Mouse (Mus musculus): Measurements from ENCODE around the gene Hspa4.
"Not testable (repeated sequence)": the region's sequence is repeated elsewhere in the genome, so short reads cannot be mapped to it uniquely, and the experiment has no call there.

The Hspa4 gene

GRCm38 (mm10) chr11:53306965-53307364 is 6.7 kb upstream of the Hspa4 start:
- no peak for DNase-seq

- no peak for DNase-seq
Measured at GRCm38 (mm10) chr11:53304044-53304840, 4.0 kb upstream of the Hspa4 start.

GRCm38 (mm10) chr11:53301167-53301515 is 884 bp upstream of the Hspa4 start:
- DNase-seq, result no peak

GRCm38 (mm10) chr11:53299551-53300329 is 517 bp downstream of the Hspa4 start:
- peak; percentile 35 for DNase-seq

GRCm38 (mm10) chr11:53297947-53298860 is 2.1 kb downstream of the Hspa4 start:
- no peak for DNase-seq

- no peak for DNase-seq
Measured at GRCm38 (mm10) chr11:53296880-53297279, 3.4 kb downstream of the Hspa4 start.

- no peak for DNase-seq
Measured at GRCm38 (mm10) chr11:53294441-53294840, 5.8 kb downstream of the Hspa4 start.

GRCm38 (mm10) chr11:53290871-53291270 is 9.4 kb downstream of the Hspa4 start:
- no peak for DNase-seq

- DNase-seq, result not testable (repeated sequence)
Measured at GRCm38 (mm10) chr11:53290187-53290586, 10.1 kb downstream of the Hspa4 start.

- no peak for DNase-seq
Measured at GRCm38 (mm10) chr11:53285885-53286284, 14.4 kb downstream of the Hspa4 start.

- no peak for DNase-seq
Measured at GRCm38 (mm10) chr11:53278411-53278810, 21.8 kb downstream of the Hspa4 start.

GRCm38 (mm10) chr11:53275358-53275757 is 24.9 kb downstream of the Hspa4 start:
- DNase-seq, result no peak

GRCm38 (mm10) chr11:53273313-53273712 is 26.9 kb downstream of the Hspa4 start:
- DNase-seq, result no peak

- no peak for DNase-seq
Measured at GRCm38 (mm10) chr11:53269596-53269995, 30.7 kb downstream of the Hspa4 start.

- no peak for DNase-seq
Measured at GRCm38 (mm10) chr11:53260556-53260955, 39.7 kb downstream of the Hspa4 start.

GRCm38 (mm10) chr11:53260056-53260455 is 40.2 kb downstream of the Hspa4 start:
- no peak for DNase-seq

GRCm38 (mm10) chr11:53259047-53259632 is 41.1 kb downstream of the Hspa4 start:
- DNase-seq, result no peak

GRCm38 (mm10) chr11:53256914-53257313 is 43.3 kb downstream of the Hspa4 start:
- DNase-seq, result no peak

GRCm38 (mm10) chr11:53254926-53255325 is 45.3 kb downstream of the Hspa4 start:
- peak; percentile 72 for DNase-seq

GRCm38 (mm10) chr11:53254428-53254827 is 45.8 kb downstream of the Hspa4 start:
- no peak for DNase-seq

GRCm38 (mm10) chr11:53252186-53253119 is 47.8 kb downstream of the Hspa4 start:
- DNase-seq, result no peak

GRCm38 (mm10) chr11:53250796-53251195 is 49.5 kb downstream of the Hspa4 start:
- no peak for DNase-seq

All from layer of hippocampus, adult 9-11 months (tissue).